Mouse (Mus musculus) hindbrain, postnatal 0 days (tissue): ENCODE data around the gene Pipox. TPM values are rescaled to one million over a fixed set of nuclear protein-coding genes. Genes with fewer than 3 reads are reported as not detected.

ENCODE experiments used
- ATAC-seq: fragments of 200-750 bp; cut with Nextera tagmentation; 2 replicates; pipeline ENCODE4 v1.8.0; 2017; ENCODE audit warnings: mild to moderate bottlenecking, moderate TSS enrichment, moderate library complexity
- DNase-seq: peaks from one replicate; pipeline ENCODE4 v3.0.0-alpha.2; 2015; ENCODE audit warnings: low spot score
- H3K27ac ChIP-seq: fragments of 300-500 bp; sonication (generic); 2 replicates; pipeline ENCODE4 v1.5.1; 2014; ENCODE audit warnings: mild to moderate bottlenecking
- H3K27me3 ChIP-seq: fragments of 300-500 bp; sonication (generic); 2 replicates; pipeline ENCODE4 v1.6.1; 2014; ENCODE audit warnings: low read length, mixed read lengths; ENCODE audit not compliant: insufficient read depth
- H3K36me3 ChIP-seq: fragments of 300-500 bp; sonication (generic); 2 replicates; pipeline ENCODE4 v1.6.1; 2014; ENCODE audit warnings: low read length, mixed read lengths; ENCODE audit not compliant: insufficient read depth
- H3K4me1 ChIP-seq: fragments of 300-500 bp; sonication (generic); 2 replicates; pipeline ENCODE4 v1.6.1; 2014; ENCODE audit warnings: antibody characterized with exemption, low read length, mixed read lengths; ENCODE audit not compliant: insufficient read depth
- H3K4me2 ChIP-seq: fragments of 300-500 bp; sonication (generic); 2 replicates; pipeline ENCODE4 v1.6.1; 2014; ENCODE audit warnings: low read depth, mild to moderate bottlenecking, low read length, moderate library complexity, mixed read lengths
- H3K4me3 ChIP-seq: fragments of 300-500 bp; sonication (generic); 2 replicates; pipeline ENCODE4 v1.5.1; 2014; ENCODE audit warnings: low read length
- H3K9ac ChIP-seq: fragments of 300-500 bp; sonication (generic); replicated peaks from 2 replicates; pipeline ENCODE4 v1.6.1; 2014; ENCODE audit warnings: mild to moderate bottlenecking, low read length, moderate library complexity, mixed read lengths
- H3K9me3 ChIP-seq: fragments of 300-500 bp; sonication (generic); 2 replicates; pipeline ENCODE4 v1.6.1; 2016; ENCODE audit warnings: low read length, mixed read lengths
- CTCF ChIP-seq: IDR thresholded peaks from 2 replicates; pipeline ENCODE4 v1.5.1; 2016; ENCODE audit warnings: antibody characterized with exemption, control low read depth, low read depth
- WGBS: fragments of 180-500 bp; shearing (Covaris S2); extraction: QIAGEN DNeasy Blood & Tissue Kit; methylation state at CpG from one replicate; pipeline ENCODE4 v1.1.7; 2014; 5-methylcytosine and 5-hydroxymethylcytosine counted together
- polyA plus RNA-seq: library from polyadenylated mRNA; unstranded; fragments of >200 nt; fragmentation: Nextera tagmentation; extraction: Ambion mirVana; gene quantifications from 2 replicates; pipeline ENCODE4 v1.2.1, GENCODE M21; 2015
- total RNA-seq: library from RNA; depleted of rRNA; stranded (reverse); fragments of >200 nt; gene quantifications from 2 replicates; pipeline ENCODE4 v1.2.3, GENCODE M21; 2014

The Pipox gene
- total and polyA plus RNA-seq, 2 experiments from 2014 or later, result 2.8 to 4.6 TPM

GRCm38 (mm10) chr11:77908468-77908867 lies 14.6 kb upstream of the Pipox start:
- WGBS, result 82% methylated on average over 4 of the region's 4 CpGs
- H3K9me3 ChIP-seq, result no peaks in the 10 kb centered on the region
- H3K4me2 ChIP-seq, result no peak overlapping the region
- DNase-seq (no peak), ATAC-seq (no peak)
- peaks cover 3% of the 10 kb centered on the region; the same call in 1 of the 2 replicates for H3K4me1 ChIP-seq
- H3K27me3 ChIP-seq, result 0 out of 2 replicates have a peak, but pooled peaks cover 7% of the 10 kb centered on the region
- no peak for TF ChIP-seq CTCF
- H3K4me3 ChIP-seq, result no peak overlapping the region
- no peaks in the 10 kb centered on the region for H3K36me3 ChIP-seq
- H3K9ac ChIP-seq, result no peak overlapping the region
- H3K27ac ChIP-seq, result no peak overlapping the region

- ATAC-seq, result peak; percentile 77
- H3K4me3 ChIP-seq, result no peak overlapping the region
- 8% methylated on average over 9 of the region's 9 CpGs for WGBS
These were observed 12.9 kb upstream of the Pipox start for GRCm38 (mm10) chr11:77906747-77907174.

GRCm38 (mm10) chr11:77906097-77906687 lies 12.3 kb upstream of the Pipox start:
- peak overlapping the region; percentile 24 for H3K4me2 ChIP-seq
- 18% methylated on average over 19 of the region's 19 CpGs for WGBS
- no peaks in the 10 kb centered on the region for H3K9me3 ChIP-seq
- H3K4me1 ChIP-seq, result peaks cover 12% of the 10 kb centered on the region
- TF ChIP-seq CTCF, result no peak
- ATAC-seq, result no peak
- H3K4me3 ChIP-seq, result no peak overlapping the region
- H3K36me3 ChIP-seq, result no peaks in the 10 kb centered on the region
- no peaks in the 10 kb centered on the region for H3K27me3 ChIP-seq
- no peak overlapping the region for H3K9ac ChIP-seq
- peak overlapping the region; percentile 67 for H3K27ac ChIP-seq
- peak; percentile 58 for DNase-seq

More at GRCm38 (mm10) chr11:77906747-77907174, 12.9 kb upstream of the Pipox start:
- Histone ChIP-seq H3K9me3 (no peaks in the 10 kb centered on the region), H3K9ac (no peak overlapping the region), H3K4me2 (no peak overlapping the region), H3K27me3 (no peaks in the 10 kb centered on the region), H3K4me1 (peaks cover 6% of the 10 kb centered on the region), H3K36me3 (no peaks in the 10 kb centered on the region), H3K27ac (peak overlapping the region; percentile 67)
- no peak for TF ChIP-seq CTCF
- DNase-seq, result peak; percentile 76

- H3K9me3 ChIP-seq, result no peaks in the 10 kb centered on the region
- H3K27ac ChIP-seq, result no peak overlapping the region
- peaks cover 15% of the 10 kb centered on the region for H3K4me1 ChIP-seq
- no peak overlapping the region for H3K4me2 ChIP-seq
- no peak for TF ChIP-seq CTCF
- 40% methylated on average over 1 of the region's 1 CpGs for WGBS
- H3K27me3 ChIP-seq, result no peaks in the 10 kb centered on the region
- H3K36me3 ChIP-seq, result no peaks in the 10 kb centered on the region
- no peak overlapping the region for H3K9ac ChIP-seq
- ATAC-seq, result no peak
- DNase-seq, result no peak
- no peak overlapping the region for H3K4me3 ChIP-seq
These were observed 10.8 kb upstream of the Pipox start for GRCm38 (mm10) chr11:77904707-77905106.

GRCm38 (mm10) chr11:77903761-77904160 lies 9.9 kb upstream of the Pipox start:
- H3K9me3 ChIP-seq, result no peaks in the 10 kb centered on the region
- no peaks in the 10 kb centered on the region for H3K36me3 ChIP-seq
- TF ChIP-seq CTCF, result peak; percentile 58
- ATAC-seq, result no peak
- DNase-seq, result peak; percentile 59
- peaks cover 15% of the 10 kb centered on the region for H3K4me1 ChIP-seq
- H3K4me2 ChIP-seq, result no peak overlapping the region
- 20% methylated on average over 3 of the region's 3 CpGs for WGBS
- H3K9ac ChIP-seq, result no peak overlapping the region
- H3K27ac ChIP-seq, result peak overlapping the region; percentile 32; the same call in 1 of the 2 replicates
- H3K4me3 ChIP-seq, result no peak overlapping the region
- no peaks in the 10 kb centered on the region for H3K27me3 ChIP-seq

- no peaks in the 10 kb centered on the region for H3K36me3 ChIP-seq
- H3K4me3 ChIP-seq, result no peak overlapping the region
- no peak for TF ChIP-seq CTCF
- H3K9me3 ChIP-seq, result no peaks in the 10 kb centered on the region
- WGBS, result 20% methylated on average over 7 of the region's 8 CpGs
- H3K27me3 ChIP-seq, result no peaks in the 10 kb centered on the region
- H3K4me1 ChIP-seq, result peaks cover 26% of the 10 kb centered on the region
- H3K9ac ChIP-seq, result no peak overlapping the region
- H3K27ac ChIP-seq, result peak overlapping the region; percentile 56; the same call in 1 of the 2 replicates
- peak; percentile 55 for DNase-seq
- no peak overlapping the region for H3K4me2 ChIP-seq
- ATAC-seq, result peak; percentile 55; the same call in 1 of the 2 replicates
These were observed 8.0 kb upstream of the Pipox start for GRCm38 (mm10) chr11:77901775-77902355.

GRCm38 (mm10) chr11:77901366-77901765 lies 7.5 kb upstream of the Pipox start:
- H3K4me2 ChIP-seq, result no peak overlapping the region
- no peaks in the 10 kb centered on the region for H3K27me3 ChIP-seq
- peaks cover 31% of the 10 kb centered on the region for H3K4me1 ChIP-seq
- no peaks in the 10 kb centered on the region for H3K9me3 ChIP-seq
- DNase-seq (no peak), ATAC-seq (peak; percentile 19; the same call in 1 of the 2 replicates)
- no peak overlapping the region for H3K4me3 ChIP-seq
- no peaks in the 10 kb centered on the region for H3K36me3 ChIP-seq
- TF ChIP-seq CTCF, result no peak
- 39% methylated on average over 5 of the region's 5 CpGs for WGBS
- no peak overlapping the region for H3K9ac ChIP-seq
- peak overlapping the region; percentile 56; the same call in 1 of the 2 replicates for H3K27ac ChIP-seq
